Mouse (Mus musculus) erythroblast, embryonic 14.5 days (primary cell): ENCODE results near the gene Hspa12b. TPM values are rescaled to one million over a fixed set of nuclear protein-coding genes. Genes with fewer than 3 reads are reported as not detected.

ENCODE experiments used
- H3K27me3 ChIP-seq: 2 replicates; pipeline ENCODE4 v1.6.1; 2012; ENCODE audit warnings: inconsistent platforms; ENCODE audit not compliant: control insufficient read depth
- H3K36me3 ChIP-seq: 2 replicates; pipeline ENCODE4 v1.6.1; 2012; ENCODE audit warnings: mild to moderate bottlenecking, inconsistent platforms; ENCODE audit not compliant: control insufficient read depth
- H3K4me1 ChIP-seq: 2 replicates; pipeline ENCODE4 v1.6.1; 2012; ENCODE audit warnings: inconsistent platforms; ENCODE audit not compliant: control insufficient read depth
- H3K4me3 ChIP-seq: replicated peaks from 2 replicates; pipeline ENCODE3; 2012; ENCODE audit warnings: moderate library complexity, mild to moderate bottlenecking, inconsistent platforms
- H3K9me3 ChIP-seq: 2 replicates; pipeline ENCODE4 v1.6.1; 2012; ENCODE audit warnings: low read length, inconsistent platforms, mixed read lengths; ENCODE audit not compliant: control insufficient read depth
- GATA1 ChIP-seq: IDR thresholded peaks from 2 replicates; pipeline ENCODE4 v1.6.1; 2012; ENCODE audit warnings: low read length, inconsistent platforms, mixed read lengths
- TAL1 ChIP-seq: IDR thresholded peaks from 3 replicates; pipeline ENCODE4 v1.6.1; 2012; ENCODE audit warnings: low read length, inconsistent platforms, mixed read lengths
- polyA plus RNA-seq: library from polyadenylated mRNA; stranded (reverse); fragments of >175 nt; gene quantifications from 2 replicates; pipeline ENCODE4 v1.2.3, GENCODE M21; 2012

Hspa12b gene
- 0.18 and 0.20 TPM in 2 replicates for polyA plus RNA-seq

GRCm38 (mm10) chr2:131127161-131127730, at the start of gene Hspa12b:
TSS of gene Hspa12b (plus strand) at chr2:131127280.
- Histone ChIP-seq H3K4me1 (peaks cover 80% of the 10 kb centered on the region), H3K9me3 (no peaks in the 10 kb centered on the region), H3K36me3 (peaks cover 8% of the 10 kb centered on the region), H3K27me3 (peaks cover 45% of the 10 kb centered on the region), H3K4me3 (peak within 1 kb of the TSS; percentile 62)
- no peak for TF ChIP-seq GATA1
- no peak for TF ChIP-seq TAL1

- peaks cover 2% of the 10 kb centered on the region for H3K4me1 ChIP-seq
- TF ChIP-seq GATA1 (no peak), TAL1 (no peak)
- H3K36me3 ChIP-seq = no peaks in the 10 kb centered on the region
- no peaks in the 10 kb centered on the region for H3K9me3 ChIP-seq
- no peak overlapping the region for H3K4me3 ChIP-seq
- peaks cover 49% of the 10 kb centered on the region for H3K27me3 ChIP-seq
These were observed 46.6 kb upstream of the Hspa12b start for GRCm38 (mm10) chr2:131080507-131080906.

- peaks cover 42% of the 10 kb centered on the region for H3K27me3 ChIP-seq
- no peak overlapping the region for H3K4me3 ChIP-seq
- H3K36me3 ChIP-seq = no peaks in the 10 kb centered on the region
- H3K4me1 ChIP-seq = peaks cover 2% of the 10 kb centered on the region
- TF ChIP-seq TAL1 = no peak
- no peak for TF ChIP-seq GATA1
- no peaks in the 10 kb centered on the region for H3K9me3 ChIP-seq
These were observed 42.9 kb upstream of the Hspa12b start for GRCm38 (mm10) chr2:131084206-131084605.

GRCm38 (mm10) chr2:131086667-131087390, 40.3 kb upstream of the Hspa12b start, which contains the start of gene Siglec1:
TSS of gene Siglec1 (minus strand) at chr2:131086765.
- Histone ChIP-seq H3K9me3 (no peaks in the 10 kb centered on the region), H3K36me3 (no peaks in the 10 kb centered on the region), H3K27me3 (peaks cover 18% of the 10 kb centered on the region), H3K4me3 (no peak within 1 kb of the TSS), H3K4me1 (no peaks in the 10 kb centered on the region; the same call in 1 of the 2 replicates)
- TF ChIP-seq TAL1 = no peak
- TF ChIP-seq GATA1 = no peak

- Histone ChIP-seq H3K36me3 (no peaks in the 10 kb centered on the region), H3K4me1 (peaks cover under 1% of the 10 kb centered on the region; the same call in 1 of the 2 replicates), H3K4me3 (no peak overlapping the region), H3K27me3 (peaks cover 16% of the 10 kb centered on the region), H3K9me3 (no peaks in the 10 kb centered on the region)
- no peak for TF ChIP-seq TAL1
- no peak for TF ChIP-seq GATA1
These were observed 38.5 kb upstream of the Hspa12b start for GRCm38 (mm10) chr2:131088581-131088980.

- H3K4me1 ChIP-seq = peaks cover 8% of the 10 kb centered on the region
- no peak overlapping the region for H3K4me3 ChIP-seq
- H3K9me3 ChIP-seq = no peaks in the 10 kb centered on the region
- H3K27me3 ChIP-seq = peaks cover 13% of the 10 kb centered on the region
- H3K36me3 ChIP-seq = no peaks in the 10 kb centered on the region
- TF ChIP-seq GATA1 (no peak), TAL1 (no peak)
These were observed 37.4 kb upstream of the Hspa12b start for GRCm38 (mm10) chr2:131089634-131090033.

- Histone ChIP-seq H3K9me3 (no peaks in the 10 kb centered on the region), H3K36me3 (no peaks in the 10 kb centered on the region), H3K4me1 (peaks cover 20% of the 10 kb centered on the region), H3K4me3 (no peak overlapping the region), H3K27me3 (peaks cover 12% of the 10 kb centered on the region)
- TF ChIP-seq GATA1 = no peak
- no peak for TF ChIP-seq TAL1
These were observed 36.2 kb upstream of the Hspa12b start for GRCm38 (mm10) chr2:131090852-131091251.

- Histone ChIP-seq H3K9me3 (no peaks in the 10 kb centered on the region), H3K4me3 (no peak overlapping the region), H3K27me3 (peaks cover under 1% of the 10 kb centered on the region), H3K4me1 (peaks cover 43% of the 10 kb centered on the region), H3K36me3 (no peaks in the 10 kb centered on the region)
- TF ChIP-seq TAL1 (no peak), GATA1 (no peak)
These were observed 33.5 kb upstream of the Hspa12b start for GRCm38 (mm10) chr2:131093577-131093976.

GRCm38 (mm10) chr2:131094823-131095222, 32.3 kb upstream of the Hspa12b start:
- H3K4me3 ChIP-seq = no peak overlapping the region
- H3K9me3 ChIP-seq = no peaks in the 10 kb centered on the region
- TF ChIP-seq GATA1 (no peak), TAL1 (no peak)
- no peaks in the 10 kb centered on the region; the same call in 1 of the 2 replicates for H3K27me3 ChIP-seq
- peaks cover 43% of the 10 kb centered on the region for H3K4me1 ChIP-seq
- H3K36me3 ChIP-seq = no peaks in the 10 kb centered on the region
